Mouse (Mus musculus): ENCODE measurements around the gene Tbcd. TPM values are rescaled to one million over a fixed set of nuclear protein-coding genes. Genes with fewer than 3 reads are reported as not detected.

Tbcd gene
- polyA plus RNA-seq, 1 experiment: 90.0 TPM

DNA sequence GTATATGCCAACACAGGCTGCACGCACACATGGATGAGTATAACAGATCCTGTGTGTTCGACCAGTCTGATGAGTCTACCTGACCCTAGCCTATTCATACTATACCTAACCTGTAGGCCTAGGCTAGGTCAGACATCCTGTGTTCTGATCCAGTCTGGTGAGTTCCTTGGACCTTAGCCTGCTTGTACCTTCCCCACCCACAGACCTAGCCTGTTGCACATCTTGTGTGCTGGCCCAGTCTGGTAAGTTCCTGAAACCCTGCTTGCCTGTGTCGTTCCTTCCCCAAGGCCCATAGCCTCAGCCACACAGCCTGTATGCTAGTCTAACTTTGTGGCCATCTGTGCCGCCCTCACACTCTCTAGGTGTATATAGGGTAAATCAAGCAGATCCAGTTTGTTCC, 112.5 kb downstream of the Tbcd start:
- 97% methylated on average over 4 of the region's 4 CpGs for WGBS
- Histone ChIP-seq H3K4me1 (replicated peaks; ENCODE audit: control insufficient read depth, insufficient read depth, low read length) (peaks cover 12% of the 10 kb centered on the region), H3K4me3 (ENCODE audit: control insufficient read depth, insufficient read depth, low read length) (no peak overlapping the region), H3K27me3 (ENCODE audit: control insufficient read depth, insufficient read depth, low read length) (no peaks in the 10 kb centered on the region), H3K27ac (ENCODE audit: control insufficient read depth, insufficient read depth, low read length) (no peak overlapping the region), H3K36me3 (ENCODE audit: control insufficient read depth, insufficient read depth, low read length) (no peaks in the 10 kb centered on the region; the same call in 1 of the 2 replicates)
- no peak for TF ChIP-seq CTCF (IDR thresholded peaks at IDR 0.05; ENCODE audit: borderline replicate concordance, control insufficient read depth, extremely low read depth, insufficient read depth, low read length, poor library complexity)
- TF ChIP-seq POLR2A (IDR thresholded peaks at IDR 0.05; ENCODE audit: control insufficient read depth, extremely low read depth, insufficient read depth, low read length, poor library complexity): no peak
- no peak for DNase-seq

DNA sequence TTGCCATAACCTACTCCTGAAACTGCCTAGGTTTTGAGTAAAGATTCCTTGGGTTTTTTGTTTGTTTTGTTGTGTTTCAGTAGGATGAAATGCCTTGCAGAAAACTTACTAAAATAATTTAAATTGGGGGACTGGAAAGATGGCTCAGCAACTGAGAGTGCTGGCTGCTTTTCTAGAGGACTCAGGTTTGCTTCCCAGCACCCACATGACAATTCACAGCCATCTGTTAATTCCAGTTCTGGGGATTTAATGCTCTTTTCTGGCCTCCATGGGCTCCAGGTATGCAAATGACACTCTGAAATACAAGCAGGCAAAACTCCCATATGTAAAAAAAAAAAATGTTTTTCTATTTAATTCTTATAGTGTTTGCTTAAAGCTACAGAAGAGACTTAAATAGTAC, 130.1 kb downstream of the Tbcd start:
- Histone ChIP-seq H3K27ac (ENCODE audit: control insufficient read depth, insufficient read depth, low read length) (no peak overlapping the region), H3K4me1 (replicated peaks; ENCODE audit: control insufficient read depth, insufficient read depth, low read length) (no peaks in the 10 kb centered on the region)
- no peak for DNase-seq

DNA sequence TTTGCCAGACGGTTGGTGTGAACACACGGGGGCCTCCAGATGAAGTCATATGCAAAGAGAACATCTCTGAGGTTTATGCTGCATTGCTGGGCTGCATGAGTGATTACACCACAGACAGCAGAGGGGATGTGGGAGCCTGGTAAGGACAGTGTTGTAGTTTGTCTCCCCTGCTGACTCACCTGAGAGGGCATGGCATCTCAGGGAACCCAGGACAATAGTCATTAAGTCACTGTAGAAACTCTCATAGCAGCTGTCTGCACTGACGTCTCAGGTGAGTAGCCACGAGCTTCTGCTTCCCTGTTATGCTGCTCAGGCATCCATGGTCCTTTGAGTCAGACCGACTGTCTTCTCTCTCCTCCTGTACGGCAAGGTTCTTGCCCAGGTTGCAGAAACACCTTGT, 145.5 kb downstream of the Tbcd start:
- 95% methylated on average over 6 of the region's 6 CpGs for WGBS

More for the DNA sequence above, 130.1 kb downstream of the Tbcd start:
- H3K4me3 ChIP-seq (ENCODE audit: control insufficient read depth, insufficient read depth, low read length): no peak overlapping the region
- H3K36me3 ChIP-seq (ENCODE audit: control insufficient read depth, insufficient read depth, low read length): peaks cover 7% of the 10 kb centered on the region; the same call in 1 of the 2 replicates
- TF ChIP-seq CTCF (IDR thresholded peaks at IDR 0.05; ENCODE audit: borderline replicate concordance, control insufficient read depth, extremely low read depth, insufficient read depth, low read length, poor library complexity) (no peak), POLR2A (IDR thresholded peaks at IDR 0.05; ENCODE audit: control insufficient read depth, extremely low read depth, insufficient read depth, low read length, poor library complexity) (no peak)
- no peaks in the 10 kb centered on the region for H3K27me3 ChIP-seq (ENCODE audit: control insufficient read depth, insufficient read depth, low read length)

DNA sequence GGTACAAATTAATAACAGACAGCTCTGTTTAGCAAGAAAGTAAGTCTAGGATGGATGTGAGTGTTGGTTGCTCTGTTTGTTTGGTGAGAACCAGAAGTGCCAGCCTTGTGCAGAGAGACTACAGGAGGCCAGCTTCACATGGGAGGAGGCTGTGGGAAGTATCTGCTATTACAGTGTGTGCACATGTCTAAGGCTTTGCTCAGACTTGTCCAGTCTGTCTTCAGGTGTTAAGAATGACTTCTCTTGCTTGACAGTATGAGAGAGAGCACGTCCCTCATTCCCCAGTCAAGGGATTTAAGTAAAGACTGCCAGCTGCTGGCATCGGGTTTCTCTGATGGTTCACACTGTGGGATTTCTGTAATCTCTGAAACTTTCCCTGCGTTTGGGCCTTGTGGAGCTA, 149.7 kb downstream of the Tbcd start:
- no peak overlapping the region for H3K27ac ChIP-seq (ENCODE audit: control insufficient read depth, insufficient read depth, low read length)
- DNase-seq: no peak
- WGBS: 93% methylated on average over 3 of the region's 3 CpGs
- peaks cover 7% of the 10 kb centered on the region for H3K4me1 ChIP-seq (replicated peaks; ENCODE audit: control insufficient read depth, insufficient read depth, low read length)
- H3K27me3 ChIP-seq (ENCODE audit: control insufficient read depth, insufficient read depth, low read length): no peaks in the 10 kb centered on the region
- peaks cover 17% of the 10 kb centered on the region for H3K36me3 ChIP-seq (ENCODE audit: control insufficient read depth, insufficient read depth, low read length)
- TF ChIP-seq CTCF (IDR thresholded peaks at IDR 0.05; ENCODE audit: borderline replicate concordance, control insufficient read depth, extremely low read depth, insufficient read depth, low read length, poor library complexity): no peak
- no peak for TF ChIP-seq POLR2A (IDR thresholded peaks at IDR 0.05; ENCODE audit: control insufficient read depth, extremely low read depth, insufficient read depth, low read length, poor library complexity)
- H3K4me3 ChIP-seq (ENCODE audit: control insufficient read depth, insufficient read depth, low read length): no peak overlapping the region

More for the DNA sequence above, 145.5 kb downstream of the Tbcd start:
- H3K27ac ChIP-seq (ENCODE audit: control insufficient read depth, insufficient read depth, low read length): no peak overlapping the region
- DNase-seq: no peak
- no peak overlapping the region for H3K4me3 ChIP-seq (ENCODE audit: control insufficient read depth, insufficient read depth, low read length)
- H3K4me1 ChIP-seq (replicated peaks; ENCODE audit: control insufficient read depth, insufficient read depth, low read length): no peaks in the 10 kb centered on the region
- H3K36me3 ChIP-seq (ENCODE audit: control insufficient read depth, insufficient read depth, low read length): peaks cover 7% of the 10 kb centered on the region
- TF ChIP-seq POLR2A (IDR thresholded peaks at IDR 0.05; ENCODE audit: control insufficient read depth, extremely low read depth, insufficient read depth, low read length, poor library complexity) (no peak), CTCF (IDR thresholded peaks at IDR 0.05; ENCODE audit: borderline replicate concordance, control insufficient read depth, extremely low read depth, insufficient read depth, low read length, poor library complexity) (no peak)
- no peaks in the 10 kb centered on the region for H3K27me3 ChIP-seq (ENCODE audit: control insufficient read depth, insufficient read depth, low read length)

DNA sequence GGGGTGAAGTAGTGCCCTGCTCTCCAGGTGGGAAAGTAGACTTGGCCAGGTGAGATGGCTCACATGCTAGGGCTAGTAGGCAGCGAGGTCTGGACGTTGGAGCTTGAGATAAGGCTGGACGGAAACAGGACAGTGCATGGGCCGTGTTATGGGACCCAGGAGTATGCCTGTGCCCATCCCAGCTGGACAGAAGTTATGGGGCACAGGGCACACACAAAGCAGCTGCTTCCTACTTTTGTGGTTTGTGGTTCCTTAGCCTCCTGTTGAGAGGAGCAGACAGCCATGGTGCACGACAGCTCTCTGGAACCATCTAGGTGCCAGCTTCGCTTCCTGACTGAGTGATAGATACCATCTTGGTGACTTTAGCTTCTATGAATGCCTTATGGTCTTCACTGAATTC, 153.9 kb downstream of the Tbcd start:
- H3K27ac ChIP-seq (ENCODE audit: control insufficient read depth, insufficient read depth, low read length): no peak overlapping the region
- H3K27me3 ChIP-seq (ENCODE audit: control insufficient read depth, insufficient read depth, low read length): no peaks in the 10 kb centered on the region
- peaks cover 10% of the 10 kb centered on the region; the same call in 1 of the 2 replicates for H3K36me3 ChIP-seq (ENCODE audit: control insufficient read depth, insufficient read depth, low read length)
- DNase-seq: no peak
- no peak overlapping the region for H3K4me3 ChIP-seq (ENCODE audit: control insufficient read depth, insufficient read depth, low read length)
- WGBS: 33% methylated on average over 6 of the region's 6 CpGs
- TF ChIP-seq CTCF (IDR thresholded peaks at IDR 0.05; ENCODE audit: borderline replicate concordance, control insufficient read depth, extremely low read depth, insufficient read depth, low read length, poor library complexity) (no peak), POLR2A (IDR thresholded peaks at IDR 0.05; ENCODE audit: control insufficient read depth, extremely low read depth, insufficient read depth, low read length, poor library complexity) (no peak)
- H3K4me1 ChIP-seq (replicated peaks; ENCODE audit: control insufficient read depth, insufficient read depth, low read length): peaks cover 7% of the 10 kb centered on the region

DNA sequence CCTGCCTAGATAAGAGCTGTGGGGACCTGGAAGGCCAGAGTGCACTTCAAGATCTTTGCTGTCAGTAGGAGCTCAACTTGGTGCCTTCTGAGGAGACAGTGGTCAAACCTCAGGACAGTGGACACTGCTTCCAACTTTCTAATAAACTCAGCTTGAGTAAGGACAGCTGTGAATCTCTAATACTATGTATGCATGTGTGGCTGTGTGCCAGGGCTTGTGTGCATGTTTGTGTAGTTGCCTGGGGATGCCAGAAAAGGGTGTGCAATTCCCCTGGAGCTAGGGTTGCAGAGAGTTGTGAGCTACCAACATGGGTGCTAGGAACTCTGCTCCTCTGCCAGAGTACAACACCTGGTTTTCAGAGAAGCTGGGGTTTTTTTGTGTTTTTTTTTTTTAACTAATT, 159.2 kb downstream of the Tbcd start:
- H3K4me3 ChIP-seq (ENCODE audit: control insufficient read depth, insufficient read depth, low read length): no peak overlapping the region
- peaks cover 13% of the 10 kb centered on the region for H3K36me3 ChIP-seq (ENCODE audit: control insufficient read depth, insufficient read depth, low read length)
- no peak overlapping the region for H3K27ac ChIP-seq (ENCODE audit: control insufficient read depth, insufficient read depth, low read length)
- H3K27me3 ChIP-seq (ENCODE audit: control insufficient read depth, insufficient read depth, low read length): no peaks in the 10 kb centered on the region
- H3K4me1 ChIP-seq (replicated peaks; ENCODE audit: control insufficient read depth, insufficient read depth, low read length): peaks cover 3% of the 10 kb centered on the region
- no peak for TF ChIP-seq POLR2A (IDR thresholded peaks at IDR 0.05; ENCODE audit: control insufficient read depth, extremely low read depth, insufficient read depth, low read length, poor library complexity)
- DNase-seq: no peak

DNA sequence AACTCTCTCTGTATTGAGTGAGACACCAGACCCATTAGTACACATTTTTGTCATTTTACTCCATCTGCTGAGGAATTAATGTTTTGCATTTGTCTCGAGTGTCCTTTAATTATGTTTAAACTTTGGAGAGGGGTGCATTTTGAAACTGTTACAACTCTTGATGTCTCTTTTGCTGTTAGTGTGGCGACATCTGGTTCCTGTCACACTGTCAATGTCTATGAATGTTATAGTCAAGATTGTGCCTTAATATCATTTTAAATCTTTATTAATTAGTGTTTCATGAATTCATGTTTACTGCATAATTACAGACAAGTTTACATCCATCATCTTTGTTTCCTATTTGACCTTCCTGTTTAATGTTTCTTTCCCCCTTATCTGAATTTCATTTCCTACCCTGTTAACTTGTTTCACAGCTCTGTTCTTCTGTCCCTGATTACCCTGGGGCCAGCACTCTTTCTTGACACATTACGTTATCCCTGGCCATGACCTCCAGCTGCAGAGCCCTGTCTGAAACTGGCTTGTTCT, 164.3 kb downstream of the Tbcd start:
- Histone ChIP-seq H3K36me3 (ENCODE audit: control insufficient read depth, insufficient read depth, low read length) (peaks cover 21% of the 10 kb centered on the region), H3K27ac (ENCODE audit: control insufficient read depth, insufficient read depth, low read length) (no peak overlapping the region), H3K4me1 (replicated peaks; ENCODE audit: control insufficient read depth, insufficient read depth, low read length) (no peaks in the 10 kb centered on the region), H3K4me3 (ENCODE audit: control insufficient read depth, insufficient read depth, low read length) (no peak overlapping the region), H3K27me3 (ENCODE audit: control insufficient read depth, insufficient read depth, low read length) (no peaks in the 10 kb centered on the region)
- no peak for TF ChIP-seq POLR2A (IDR thresholded peaks at IDR 0.05; ENCODE audit: control insufficient read depth, extremely low read depth, insufficient read depth, low read length, poor library complexity)
- no peak for TF ChIP-seq CTCF (IDR thresholded peaks at IDR 0.05; ENCODE audit: borderline replicate concordance, control insufficient read depth, extremely low read depth, insufficient read depth, low read length, poor library complexity)
- WGBS: 94% methylated on average over 3 of the region's 3 CpGs
- no peak for DNase-seq

Data from thymus, adult 2 months (tissue).